Mouse (Mus musculus): Measurements from ENCODE around the gene Mut. TPM values are rescaled to one million over a fixed set of nuclear protein-coding genes. Genes with fewer than 3 reads are reported as not detected.

The Mut gene
- polyA plus RNA-seq (2014; fragmentation: Nextera tagmentation; extraction: Ambion mirVana) = 38.3 and 38.5 TPM in 2 replicates

DNA sequence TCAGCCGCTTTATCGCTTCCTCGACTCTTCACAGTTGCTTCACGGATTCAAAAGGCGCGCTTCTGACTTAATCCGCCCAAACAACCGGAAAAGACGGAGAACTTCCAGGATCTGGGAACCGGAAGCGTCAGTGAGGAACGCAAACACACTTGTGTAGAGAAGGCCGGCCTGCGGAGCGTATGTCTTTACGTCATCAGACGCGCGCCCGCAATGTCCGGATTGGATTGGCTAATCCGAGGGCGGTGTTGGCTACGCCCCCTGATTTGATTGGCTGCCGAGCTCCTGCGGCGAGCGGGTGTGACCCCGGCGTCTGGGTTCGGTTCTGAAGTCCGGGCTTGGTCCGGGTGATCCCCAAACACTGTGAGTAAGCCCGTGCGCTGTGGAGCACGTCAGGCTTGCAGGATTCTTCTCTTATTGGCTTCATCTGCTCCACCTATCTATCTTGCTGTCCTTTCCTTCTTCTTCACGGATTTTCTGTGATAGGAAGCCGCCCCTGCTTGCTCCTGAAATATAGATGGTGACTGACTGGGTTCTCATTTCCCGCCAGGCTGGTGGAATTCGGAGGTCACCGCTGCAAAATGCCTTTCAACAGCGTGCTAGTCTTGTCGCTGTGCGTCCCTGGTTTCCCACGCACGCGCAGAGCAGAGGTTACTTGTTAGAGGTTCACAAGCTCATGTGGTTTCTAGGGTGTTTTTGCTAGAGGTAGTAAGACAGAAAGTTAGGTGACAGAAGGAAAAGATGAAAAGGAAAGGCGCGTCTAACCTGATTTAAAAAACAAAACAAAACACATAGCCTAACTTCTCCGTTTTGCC is at the start of gene Mut, which contains the start of gene Cenpq:
Mut (plus strand) TSS at position 266 of the 812 bp plus-strand sequence.
Cenpq (minus strand) TSS at position 628 of the 812 bp plus-strand sequence.
- Histone ChIP-seq H3K27ac (ENCODE audit: low read depth) (peak within 1 kb of the TSS; percentile 95), H3K27me3 (ENCODE audit: insufficient read depth, low read length) (no peaks in the 10 kb centered on the region), H3K4me2 (peak within 1 kb of the TSS; percentile 74), H3K4me3 (ENCODE audit: low read depth, low read length) (peak within 1 kb of the TSS; percentile 66), H3K9me3 (ENCODE audit: low read depth, low read length) (no peaks in the 10 kb centered on the region), H3K9ac (peak within 1 kb of the TSS; percentile 77), H3K36me3 (ENCODE audit: insufficient read depth) (peaks cover 13% of the 10 kb centered on the region; the same call in 1 of the 2 replicates), H3K4me1 (ENCODE audit: insufficient read depth) (no peaks in the 10 kb centered on the region)
- no peak for TF ChIP-seq CTCF (IDR thresholded peaks at IDR 0.05; ENCODE audit: low read depth)
- peak; percentile 100 for DNase-seq
- under 1% methylated on average over 50 of the region's 50 CpGs for WGBS
- peak; percentile 100 for ATAC-seq (ENCODE audit: insufficient read depth)

DNA sequence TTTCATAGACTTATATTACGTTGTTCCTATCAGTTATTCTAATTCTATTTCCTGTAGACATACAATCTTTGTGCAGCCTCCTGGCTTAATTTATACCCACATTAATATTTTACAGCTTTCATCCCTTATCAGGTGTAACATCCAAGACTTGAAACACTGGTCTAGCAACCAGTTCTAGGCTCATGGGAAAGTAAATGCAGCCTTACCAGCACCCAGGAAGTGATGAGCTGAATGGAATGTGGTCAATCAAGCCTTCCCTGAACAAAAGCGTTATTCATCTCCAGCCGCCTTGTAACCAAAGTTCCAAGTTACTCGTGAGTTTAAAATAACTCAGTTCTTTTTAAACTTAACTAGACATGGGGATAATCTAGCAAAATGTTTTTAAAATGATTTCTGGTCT is 49.3 kb upstream of the Mut start:
- H3K4me3 ChIP-seq (ENCODE audit: low read depth, low read length) = no peak overlapping the region
- H3K27ac ChIP-seq (ENCODE audit: low read depth) = no peak overlapping the region
- ATAC-seq (ENCODE audit: insufficient read depth) (no peak), DNase-seq (no peak)
- no peaks in the 10 kb centered on the region for H3K27me3 ChIP-seq (ENCODE audit: insufficient read depth, low read length)
- WGBS = 66% methylated on average over 4 of the region's 4 CpGs
- no peak overlapping the region for H3K9ac ChIP-seq
- H3K9me3 ChIP-seq (ENCODE audit: low read depth, low read length) = no peaks in the 10 kb centered on the region
- no peak for TF ChIP-seq CTCF (IDR thresholded peaks at IDR 0.05; ENCODE audit: low read depth)
- H3K4me2 ChIP-seq = no peak overlapping the region
- no peaks in the 10 kb centered on the region for H3K36me3 ChIP-seq (ENCODE audit: insufficient read depth)
- no peaks in the 10 kb centered on the region for H3K4me1 ChIP-seq (ENCODE audit: insufficient read depth)

DNA sequence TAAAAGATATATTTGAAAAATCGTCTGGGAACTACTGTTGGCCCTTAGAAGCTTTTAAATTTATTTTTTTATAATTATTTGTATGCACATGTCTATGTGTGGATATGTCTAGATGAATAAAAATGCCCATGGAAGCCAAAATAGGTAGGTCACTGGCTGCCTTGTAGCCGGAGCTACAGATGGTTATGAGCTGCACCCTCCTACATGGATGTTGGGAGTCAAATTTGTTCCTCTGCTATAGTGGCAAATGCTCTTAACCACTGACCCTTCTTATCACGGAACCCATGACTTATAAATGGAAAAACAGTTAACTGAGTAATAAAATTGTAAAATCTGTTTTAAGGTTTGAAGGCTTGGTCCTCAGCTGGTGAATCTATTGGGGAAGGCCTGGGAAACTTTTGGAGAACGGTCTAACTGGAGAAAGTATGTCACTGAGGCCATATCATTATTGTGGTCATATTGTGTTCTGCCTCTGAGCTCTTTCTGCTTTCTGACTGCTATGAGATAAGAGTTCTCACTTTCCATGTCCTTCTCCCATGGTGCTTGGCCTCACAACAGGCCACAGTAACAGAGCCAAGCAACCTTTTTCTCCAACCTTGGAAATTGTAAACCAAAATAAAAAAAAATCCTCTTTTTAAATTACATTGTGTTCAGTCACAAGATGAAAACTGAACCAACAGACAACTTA is 46.5 kb upstream of the Mut start:
- no peak overlapping the region for H3K4me3 ChIP-seq (ENCODE audit: low read depth, low read length)
- no peak overlapping the region for H3K27ac ChIP-seq (ENCODE audit: low read depth)
- no peaks in the 10 kb centered on the region for H3K36me3 ChIP-seq (ENCODE audit: insufficient read depth)
- H3K4me2 ChIP-seq = no peak overlapping the region
- no peaks in the 10 kb centered on the region for H3K4me1 ChIP-seq (ENCODE audit: insufficient read depth)
- ATAC-seq (ENCODE audit: insufficient read depth) = no peak
- TF ChIP-seq CTCF (IDR thresholded peaks at IDR 0.05; ENCODE audit: low read depth) = no peak
- H3K9me3 ChIP-seq (ENCODE audit: low read depth, low read length) = no peaks in the 10 kb centered on the region
- H3K9ac ChIP-seq = no peak overlapping the region
- H3K27me3 ChIP-seq (ENCODE audit: insufficient read depth, low read length) = no peaks in the 10 kb centered on the region
- no peak for DNase-seq
- WGBS = 80% methylated on average over 4 of the region's 4 CpGs

DNA sequence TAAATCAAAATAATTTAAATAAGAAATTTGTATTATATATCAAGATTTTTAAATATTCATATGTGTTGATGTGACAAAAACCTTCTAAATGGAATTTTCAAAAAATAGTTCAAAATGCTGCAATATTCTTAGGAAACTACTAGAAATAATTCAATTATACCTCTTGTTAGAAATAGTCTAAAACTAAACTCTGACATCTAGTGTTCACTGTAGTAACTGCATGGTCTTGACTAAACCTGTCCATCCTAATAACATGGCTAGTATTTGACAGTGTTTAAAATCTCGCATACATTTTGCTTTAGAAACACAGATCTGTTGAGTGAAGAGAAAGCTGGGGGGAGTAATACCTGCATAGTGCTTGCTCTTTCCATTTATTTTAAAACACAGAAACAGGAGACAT is 37.6 kb upstream of the Mut start:
- H3K27ac ChIP-seq (ENCODE audit: low read depth) = no peak overlapping the region
- no peak overlapping the region for H3K4me2 ChIP-seq
- TF ChIP-seq CTCF (IDR thresholded peaks at IDR 0.05; ENCODE audit: low read depth) = peak; percentile 63
- peak; percentile 81 for DNase-seq
- no peaks in the 10 kb centered on the region for H3K4me1 ChIP-seq (ENCODE audit: insufficient read depth)
- no peaks in the 10 kb centered on the region for H3K27me3 ChIP-seq (ENCODE audit: insufficient read depth, low read length)
- no peak overlapping the region for H3K9ac ChIP-seq
- no peak for ATAC-seq (ENCODE audit: insufficient read depth)
- no peaks in the 10 kb centered on the region for H3K9me3 ChIP-seq (ENCODE audit: low read depth, low read length)
- H3K4me3 ChIP-seq (ENCODE audit: low read depth, low read length) = no peak overlapping the region
- WGBS = 60% methylated on average over 1 of the region's 1 CpGs
- H3K36me3 ChIP-seq (ENCODE audit: insufficient read depth) = no peaks in the 10 kb centered on the region

DNA sequence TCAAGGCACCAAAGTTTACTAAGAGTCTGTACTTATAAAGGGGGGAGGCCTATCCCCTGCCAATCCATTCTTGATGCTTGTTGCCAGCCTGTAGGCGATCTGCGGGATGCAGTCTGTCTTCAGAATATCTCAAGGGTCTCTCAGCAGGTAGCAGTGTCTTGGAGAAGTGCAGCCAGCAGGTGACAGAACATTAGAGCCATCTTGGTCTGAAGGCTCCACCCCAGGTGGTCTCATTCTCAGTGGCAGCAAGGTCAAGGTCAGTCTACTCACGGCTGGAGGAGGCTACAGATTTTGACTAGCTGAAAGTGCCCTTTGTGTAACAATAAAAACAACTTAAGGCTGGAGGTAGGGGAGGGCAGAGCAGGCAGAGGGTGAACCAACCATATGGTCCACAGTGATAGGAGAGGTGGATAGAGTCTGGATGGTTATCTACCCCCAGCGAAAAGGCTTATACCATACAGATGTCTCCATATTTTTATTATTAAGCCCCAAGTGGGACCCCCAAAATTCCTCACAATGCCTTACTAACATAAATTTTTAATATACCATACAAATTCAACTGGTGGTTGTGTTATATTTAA is 34.6 kb upstream of the Mut start:
- Histone ChIP-seq H3K27me3 (ENCODE audit: insufficient read depth, low read length) (no peaks in the 10 kb centered on the region), H3K36me3 (ENCODE audit: insufficient read depth) (no peaks in the 10 kb centered on the region), H3K4me1 (ENCODE audit: insufficient read depth) (no peaks in the 10 kb centered on the region), H3K4me3 (ENCODE audit: low read depth, low read length) (no peak overlapping the region), H3K9ac (no peak overlapping the region), H3K9me3 (ENCODE audit: low read depth, low read length) (no peaks in the 10 kb centered on the region), H3K4me2 (no peak overlapping the region), H3K27ac (ENCODE audit: low read depth) (no peak overlapping the region)
- 48% methylated on average over 4 of the region's 4 CpGs for WGBS
- no peak for TF ChIP-seq CTCF (IDR thresholded peaks at IDR 0.05; ENCODE audit: low read depth)
- DNase-seq (no peak), ATAC-seq (ENCODE audit: insufficient read depth) (no peak)

DNA sequence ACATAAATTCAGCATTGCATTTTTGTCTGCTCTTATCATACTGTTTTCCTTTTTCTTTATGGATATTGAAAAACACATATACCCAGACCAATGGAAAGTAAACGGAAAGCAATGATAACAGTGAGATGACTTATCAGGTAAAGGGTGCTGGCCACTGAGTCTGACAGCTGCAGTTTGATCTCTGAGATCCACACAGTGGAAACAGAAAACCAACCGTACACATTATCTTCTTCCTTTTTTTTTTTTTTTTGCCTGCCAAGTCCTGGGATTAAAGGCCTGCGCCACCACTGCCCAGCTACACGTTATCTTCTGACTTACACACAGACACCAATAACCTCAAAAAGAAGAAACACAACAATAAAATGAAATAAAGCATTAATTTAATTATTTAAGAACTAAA is 31.1 kb upstream of the Mut start:
- 50% methylated on average over 4 of the region's 4 CpGs for WGBS
- no peak for TF ChIP-seq CTCF (IDR thresholded peaks at IDR 0.05; ENCODE audit: low read depth)
- ATAC-seq (ENCODE audit: insufficient read depth) = no peak

More for the DNA sequence above, 31.1 kb upstream of the Mut start:
- DNase-seq = no peak
- Histone ChIP-seq H3K4me3 (ENCODE audit: low read depth, low read length) (no peak overlapping the region), H3K27me3 (ENCODE audit: insufficient read depth, low read length) (no peaks in the 10 kb centered on the region), H3K4me1 (ENCODE audit: insufficient read depth) (no peaks in the 10 kb centered on the region), H3K9me3 (ENCODE audit: low read depth, low read length) (no peaks in the 10 kb centered on the region), H3K4me2 (no peak overlapping the region), H3K27ac (ENCODE audit: low read depth) (no peak overlapping the region), H3K9ac (no peak overlapping the region), H3K36me3 (ENCODE audit: insufficient read depth) (no peaks in the 10 kb centered on the region)
